Mouse (Mus musculus): ENCODE measurements around the gene Ppp1r13l. TPM values are rescaled to one million over a fixed set of nuclear protein-coding genes. Genes with fewer than 3 reads are reported as not detected.

Ppp1r13l gene
- total RNA-seq, 1 experiment from 2014 or later: 8.3 TPM

DNA sequence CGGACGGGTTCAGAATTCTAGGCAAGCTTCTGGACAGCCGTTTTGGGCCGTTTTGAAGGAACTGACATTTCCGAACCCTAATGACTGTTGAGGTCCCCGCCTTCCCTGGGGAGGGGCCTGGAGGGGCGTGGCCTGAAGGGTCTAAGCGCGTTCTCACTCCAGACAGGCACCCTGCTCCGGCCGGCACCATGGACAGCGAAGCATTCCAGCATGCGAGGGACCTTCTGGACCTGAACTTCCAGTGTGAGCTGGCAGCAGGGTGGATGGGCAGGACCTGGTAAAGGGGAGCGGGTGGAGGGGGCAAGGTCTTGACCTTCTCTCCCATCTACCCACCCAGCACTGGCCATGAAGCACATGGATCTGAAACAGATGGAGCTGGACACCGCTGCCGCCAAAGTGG, 8.8 kb downstream of the Ppp1r13l start:
- DNase-seq: peak; percentile 85

DNA sequence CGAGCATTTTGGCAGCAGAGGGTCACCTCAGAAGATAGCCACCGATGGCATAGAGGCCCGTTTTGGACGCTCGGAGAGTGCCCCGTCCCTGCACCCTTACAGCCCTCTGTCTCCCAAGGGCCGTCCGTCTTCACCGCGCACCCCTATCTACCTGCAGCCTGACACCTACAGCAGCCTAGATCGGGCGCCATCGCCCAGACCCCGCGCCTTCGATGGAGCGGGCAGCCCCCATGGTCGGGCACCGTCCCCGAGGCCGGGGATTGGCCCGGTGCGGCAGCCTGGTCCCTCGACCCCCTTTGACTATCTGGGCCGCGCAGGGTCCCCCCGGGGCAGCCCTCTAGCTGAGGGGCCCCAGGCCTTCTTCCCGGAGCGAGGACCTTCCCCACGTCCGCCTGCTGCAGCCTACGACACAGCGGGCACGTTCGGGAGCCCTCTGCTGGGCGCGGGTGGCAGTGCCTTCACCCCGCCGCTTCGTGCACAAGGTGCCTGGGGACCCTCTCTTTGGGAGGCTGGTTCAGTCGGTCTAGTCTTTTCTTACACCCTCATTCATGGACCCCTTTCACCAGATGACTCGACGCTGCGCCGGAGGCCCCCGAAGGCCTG, 10.4 kb downstream of the Ppp1r13l start:
- DNase-seq: peak; percentile 72

DNA sequence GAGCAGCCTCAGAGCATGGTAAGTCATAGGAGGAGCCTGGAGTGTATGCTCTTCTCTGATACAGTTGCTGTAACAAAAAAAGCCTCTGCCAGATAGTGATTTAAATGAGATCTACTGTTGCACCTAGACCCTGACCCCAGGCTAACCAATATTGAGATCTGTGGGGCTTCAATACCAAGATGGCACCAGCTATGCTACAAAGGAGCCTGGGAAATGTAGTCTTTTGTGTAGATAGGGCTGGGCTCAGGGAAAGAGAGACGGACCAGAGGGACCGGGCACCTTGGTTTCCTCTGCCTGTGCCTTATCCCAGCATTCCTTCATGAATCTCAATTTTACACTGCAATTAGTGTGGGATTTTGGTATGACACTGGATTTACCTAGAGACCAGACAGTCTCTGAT, 13.8 kb downstream of the Ppp1r13l start:
- no peak for DNase-seq

DNA sequence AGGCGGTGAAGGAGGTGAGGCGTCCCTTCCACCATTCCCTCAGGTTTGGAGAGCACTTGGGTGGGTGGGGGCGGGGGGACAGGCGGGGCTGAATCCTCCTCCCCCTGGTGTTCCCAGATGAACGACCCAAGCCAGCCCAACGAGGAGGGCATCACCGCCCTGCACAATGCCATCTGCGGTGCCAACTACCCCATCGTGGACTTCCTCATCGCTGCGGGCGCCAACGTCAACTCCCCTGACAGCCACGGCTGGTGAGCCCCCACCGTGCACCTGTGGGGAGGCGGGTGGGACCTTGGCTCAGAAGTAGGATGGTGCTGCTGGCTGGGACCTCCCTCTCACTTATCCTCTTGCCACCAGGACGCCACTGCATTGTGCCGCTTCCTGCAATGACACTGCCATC, 15.8 kb downstream of the Ppp1r13l start:
- DNase-seq: no peak

DNA sequence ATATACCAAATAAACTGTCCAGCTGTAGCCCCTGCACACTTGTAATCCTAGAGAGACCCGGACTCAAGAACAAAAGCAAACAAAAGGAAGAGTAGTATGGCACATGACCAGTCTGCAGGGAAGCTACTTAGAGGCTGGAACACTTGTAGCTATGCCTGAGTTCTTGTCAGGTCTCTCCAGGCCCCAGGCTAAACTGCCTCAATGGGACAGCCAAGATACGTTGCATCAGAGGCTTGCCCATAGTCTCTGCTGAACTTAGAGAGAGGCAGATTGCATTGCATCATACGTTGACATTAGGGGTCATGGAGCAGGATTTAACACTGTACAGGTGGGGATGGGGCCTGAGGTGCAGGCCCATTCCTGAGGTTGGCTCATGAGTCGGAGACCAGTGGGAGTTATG, 16.5 kb downstream of the Ppp1r13l start:
- DNase-seq: no peak

DNA sequence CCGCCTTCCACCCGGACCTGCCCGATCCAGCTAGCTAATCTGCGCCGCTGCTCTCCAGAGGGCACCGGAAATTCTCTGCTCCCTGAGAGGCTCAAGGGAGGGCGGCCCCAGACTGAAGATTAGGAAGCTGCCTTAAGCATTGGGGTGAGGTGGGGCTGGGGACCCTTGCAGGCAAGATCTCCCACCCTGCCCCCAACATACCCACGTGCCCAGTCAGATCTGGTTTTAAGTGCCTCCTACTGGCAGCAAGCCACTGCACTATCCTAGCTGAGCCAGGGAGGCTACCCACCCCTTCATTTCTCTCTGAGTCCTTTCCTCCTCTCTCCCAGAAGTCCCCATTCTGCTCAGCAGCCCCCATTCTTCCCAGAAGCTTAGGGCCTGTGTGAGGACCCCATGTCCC, 18.5 kb downstream of the Ppp1r13l start:
- no peak for DNase-seq

DNA sequence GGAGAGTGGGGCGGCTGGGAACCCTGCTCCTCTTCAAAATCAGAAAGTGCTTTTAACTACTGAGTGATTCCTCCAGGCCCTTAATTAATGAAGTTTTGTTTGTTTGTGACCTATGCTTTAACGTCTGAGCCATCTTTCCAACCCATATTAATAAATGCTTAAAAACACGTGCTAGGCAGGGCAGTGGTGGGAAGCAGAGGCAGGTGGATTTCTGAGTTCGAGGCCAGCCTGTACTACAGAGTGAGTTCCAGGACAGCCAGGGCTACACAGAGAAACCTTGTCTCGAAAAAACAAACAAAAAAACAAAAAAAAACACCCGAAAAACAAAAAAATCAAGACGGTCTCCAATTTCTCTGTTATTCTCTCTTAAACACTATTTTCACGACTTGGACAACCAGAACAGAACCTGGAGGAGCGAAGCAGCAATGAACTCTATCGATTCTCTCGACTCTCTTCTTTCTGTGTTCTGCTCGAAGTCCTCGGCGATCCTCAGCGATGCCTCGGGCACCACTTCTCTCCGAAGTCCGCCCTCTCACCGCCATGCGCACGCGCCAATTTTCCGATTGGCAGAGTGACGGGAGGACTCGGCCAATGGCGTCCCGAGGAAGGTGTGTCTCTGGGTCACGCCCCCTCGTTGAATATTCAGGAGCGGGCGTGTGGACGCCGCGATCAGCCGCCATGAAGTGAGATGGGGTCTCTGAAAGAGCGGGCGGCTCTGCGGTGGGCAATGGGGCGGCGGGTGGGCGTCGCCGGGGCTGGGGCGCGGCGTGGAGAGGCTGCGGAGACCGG, 22.0 kb downstream of the Ppp1r13l start, which contains the start of gene Ercc2:
Ercc2 (plus strand) TSS at position 634 of the 789 bp plus-strand sequence.
- peak; percentile 100 for DNase-seq

DNA sequence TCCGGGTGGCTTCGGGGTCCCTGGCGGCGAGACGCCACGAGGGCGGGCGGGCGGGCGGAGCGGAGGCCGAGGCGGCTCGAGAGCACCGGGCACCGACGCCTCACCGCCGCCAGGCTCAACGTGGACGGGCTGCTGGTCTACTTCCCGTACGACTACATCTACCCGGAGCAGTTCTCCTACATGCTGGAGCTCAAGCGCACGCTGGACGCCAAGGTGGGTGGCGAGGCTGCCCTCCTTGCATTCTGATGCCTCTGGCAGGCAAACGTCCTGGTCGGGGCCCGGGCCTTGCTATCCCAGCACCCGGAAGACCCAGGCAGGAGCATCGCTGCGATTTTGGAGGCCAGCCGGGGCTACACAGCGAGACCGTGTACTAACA, 22.6 kb downstream of the Ppp1r13l start:
- peak; percentile 54 for DNase-seq

DNA sequence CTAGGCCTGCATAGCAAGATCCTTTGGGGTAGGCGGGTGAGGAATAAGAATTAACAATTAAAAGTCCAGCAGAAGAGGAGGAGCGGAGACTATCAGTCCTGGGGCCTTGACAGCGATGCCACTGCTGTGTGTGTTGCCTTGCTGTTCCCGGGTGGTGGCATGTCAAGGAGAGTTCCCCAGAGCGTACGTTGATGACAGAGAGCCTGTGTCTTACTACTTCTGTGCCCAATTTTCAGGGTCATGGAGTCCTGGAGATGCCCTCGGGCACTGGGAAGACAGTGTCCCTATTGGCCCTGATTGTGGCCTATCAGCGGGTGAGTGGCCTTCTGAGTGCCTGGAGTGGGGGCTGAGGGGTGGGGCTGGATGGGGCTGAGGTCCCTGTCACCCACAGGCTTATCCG, 24.2 kb downstream of the Ppp1r13l start:
- peak; percentile 49 for DNase-seq

DNA sequence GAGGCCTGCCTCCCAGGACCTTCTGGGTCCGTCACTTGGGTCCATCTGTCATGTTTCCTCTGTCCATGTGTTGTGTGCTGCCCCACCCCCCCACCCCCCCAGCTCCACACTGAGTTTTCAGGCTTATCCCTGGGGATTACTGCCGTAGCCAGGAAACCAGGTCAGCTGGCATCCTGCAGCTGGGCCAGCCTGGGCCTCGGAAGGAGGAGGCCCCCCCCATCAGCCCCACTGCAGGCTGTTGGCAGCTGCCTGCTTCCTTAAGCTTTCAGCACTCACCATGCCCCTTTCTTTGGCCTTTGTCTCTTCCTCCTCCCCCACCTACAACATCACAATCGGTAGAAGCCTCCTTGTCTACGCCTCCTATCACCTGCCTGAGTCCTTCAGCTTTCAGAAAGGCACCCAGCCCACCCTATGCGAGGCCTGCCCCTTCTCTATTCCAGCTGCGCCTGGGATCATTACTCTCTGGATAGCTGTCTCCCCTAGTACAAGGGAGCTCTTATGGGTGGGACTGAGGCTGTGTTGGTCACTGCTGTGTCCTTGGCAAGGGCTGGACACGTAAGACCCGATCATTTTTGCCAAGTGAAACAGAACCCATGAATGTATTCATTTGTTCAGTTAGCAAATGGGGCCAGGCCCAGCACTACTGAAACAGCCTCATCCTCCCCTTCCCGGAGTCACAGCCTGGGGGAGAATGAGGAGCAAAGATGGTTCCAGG, 29.3 kb downstream of the Ppp1r13l start:
- DNase-seq: peak; percentile 49

DNA sequence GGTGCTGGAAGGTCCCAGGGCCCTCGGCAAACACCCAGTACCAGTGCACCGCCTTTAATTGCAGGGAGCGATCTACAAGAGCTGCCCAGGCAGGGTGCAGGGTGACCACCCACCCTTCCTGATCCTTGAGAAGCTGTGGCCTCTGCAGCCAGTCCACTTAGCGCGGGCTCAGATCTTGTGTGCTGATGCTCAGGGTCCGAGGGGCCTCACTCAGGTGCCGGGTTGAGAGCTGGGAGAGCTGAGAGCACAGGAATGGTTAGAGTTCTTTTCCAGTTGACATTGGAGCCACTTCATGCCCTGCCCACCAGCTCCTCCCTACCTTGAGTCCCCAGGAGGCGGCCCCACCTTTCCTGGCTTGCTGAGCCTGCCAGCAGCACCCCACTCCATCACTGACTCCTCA, 34.9 kb downstream of the Ppp1r13l start:
- DNase-seq: no peak

DNA sequence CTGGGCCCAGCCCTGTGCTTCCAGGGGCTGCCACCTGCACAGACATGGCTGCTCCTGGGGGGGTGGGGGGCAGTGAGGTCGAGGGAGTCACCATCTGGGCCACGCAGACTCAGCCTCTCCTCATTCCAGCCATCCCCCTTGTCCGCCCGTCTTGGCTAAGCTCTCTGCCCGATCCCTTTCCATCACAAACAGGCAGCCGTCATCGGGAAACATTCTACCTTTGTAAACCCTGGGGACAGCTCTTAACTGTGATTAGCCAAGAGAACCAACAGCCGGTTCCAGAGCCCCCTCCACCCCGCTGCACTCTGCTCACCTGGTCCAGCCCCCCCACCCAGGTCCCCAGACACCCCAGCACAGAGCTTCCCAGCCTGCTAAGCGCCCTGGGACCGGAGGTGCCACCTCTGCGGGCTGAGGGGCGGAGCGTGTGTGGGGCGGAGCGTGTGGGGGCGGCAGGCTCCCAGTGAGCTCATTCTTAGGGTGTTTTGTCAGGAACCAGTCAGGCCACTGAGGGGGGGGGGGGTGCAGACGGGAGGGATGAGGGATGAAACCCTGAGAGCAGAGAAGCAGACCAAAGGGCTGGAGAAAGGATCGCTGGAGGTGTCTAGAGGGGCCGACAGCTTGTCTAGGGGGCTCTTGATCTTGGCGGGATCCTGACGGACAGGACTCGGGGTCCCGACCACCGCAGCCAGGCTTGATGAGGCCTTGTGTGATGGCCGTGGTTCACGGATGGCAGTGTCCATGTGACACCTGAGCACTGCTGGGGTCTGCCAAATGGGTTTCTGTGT, 40.1 kb downstream of the Ppp1r13l start:
- peak; percentile 79 for DNase-seq

DNA sequence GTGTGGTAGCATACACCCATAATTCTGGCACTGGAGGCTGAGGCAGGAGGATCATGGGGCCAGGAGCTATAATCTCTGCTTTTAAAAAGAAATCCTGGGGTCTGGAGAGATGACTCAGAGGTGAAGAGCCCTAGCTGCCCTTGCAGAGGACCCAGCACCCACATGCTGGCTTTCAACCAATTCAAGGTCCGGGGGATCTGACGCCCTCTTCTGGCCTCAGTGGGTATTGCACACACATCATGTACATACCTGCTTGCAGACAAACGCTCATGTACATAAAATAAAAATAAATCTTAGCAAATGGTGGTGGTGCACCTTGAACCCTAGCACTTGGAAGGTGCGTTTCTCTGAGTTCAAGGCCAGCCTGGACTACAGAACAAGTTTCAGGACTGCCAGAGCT, 41.4 kb downstream of the Ppp1r13l start:
- DNase-seq: no peak

DNA sequence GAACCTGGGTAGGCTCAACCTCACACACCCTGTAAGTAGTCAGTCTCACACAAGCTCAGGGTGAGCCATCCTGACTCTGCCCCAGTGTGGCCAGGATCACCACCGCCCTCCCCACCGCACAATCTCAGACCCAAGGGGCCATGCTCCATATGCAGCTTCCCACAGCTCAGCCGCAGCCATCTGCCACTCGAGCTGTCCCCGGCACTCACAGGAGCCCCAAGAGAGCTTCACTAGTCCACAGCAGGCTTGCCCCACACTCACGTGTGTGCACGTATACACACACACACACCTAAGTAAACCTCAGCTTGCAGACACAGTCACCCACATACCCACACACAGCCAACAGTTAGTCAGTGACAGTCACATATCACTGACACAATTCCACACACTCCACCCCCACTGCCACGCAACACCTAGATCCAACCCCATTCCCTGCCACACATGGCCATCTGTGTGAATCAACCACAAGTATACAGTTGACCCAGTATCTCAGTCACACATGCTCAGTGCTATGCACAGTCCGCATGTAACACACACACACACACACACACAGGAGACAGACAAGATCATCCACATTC, 43.1 kb downstream of the Ppp1r13l start:
- DNase-seq: no peak

DNA sequence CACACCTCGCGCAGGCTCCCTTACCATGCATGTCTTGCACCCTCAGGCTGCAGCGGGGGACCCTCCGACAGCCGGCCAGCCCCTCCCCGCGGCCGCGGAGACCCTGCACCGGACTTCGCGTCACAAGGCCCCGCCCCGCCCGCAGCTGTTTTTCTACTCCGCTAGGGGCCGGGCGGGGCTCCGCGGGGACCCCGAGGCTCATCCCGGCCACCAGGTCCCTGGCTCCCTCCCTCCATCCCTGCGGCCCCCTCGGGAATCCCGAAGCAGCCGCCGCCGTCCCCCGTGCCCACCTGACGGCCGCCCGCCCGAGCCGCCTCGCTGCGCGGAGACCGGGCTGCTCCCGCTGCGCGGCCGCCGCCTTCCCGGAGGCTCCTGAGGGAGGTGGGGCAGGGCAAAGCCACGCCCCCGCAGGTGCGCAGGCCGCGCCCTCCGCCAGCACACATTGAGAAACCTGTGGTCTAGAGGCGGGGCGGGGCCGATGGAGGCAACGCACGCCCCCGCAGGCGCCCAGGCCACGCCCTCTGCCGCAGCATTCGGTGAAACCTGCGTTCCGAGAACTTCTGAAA, 44.3 kb downstream of the Ppp1r13l start, which contains the start of gene Klc3:
Klc3 (minus strand) TSS at position 374 of the 566 bp plus-strand sequence.
- peak; percentile 58 for DNase-seq

DNA sequence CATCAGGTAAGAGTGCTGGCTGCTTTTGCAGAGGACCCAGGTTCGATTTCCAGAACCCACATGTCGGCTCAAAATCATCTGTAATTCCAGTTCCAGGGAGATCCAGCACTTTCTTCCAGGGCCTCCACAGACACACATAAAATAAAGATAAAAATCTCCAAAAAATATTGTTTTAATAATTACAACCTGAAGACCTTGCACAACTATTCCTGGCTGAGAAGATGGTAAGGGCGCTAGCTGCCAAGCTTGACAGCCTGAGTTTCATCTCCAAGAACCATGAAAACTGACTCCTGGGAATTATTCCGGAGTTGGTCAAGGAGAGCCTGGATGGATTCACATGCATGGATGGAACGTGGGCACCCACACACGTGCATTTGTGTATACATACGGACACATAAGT, 44.9 kb downstream of the Ppp1r13l start, which contains the start of gene Ckm:
Ckm (plus strand) TSS at position 301 of the 400 bp plus-strand sequence.
- no peak for DNase-seq

DNA sequence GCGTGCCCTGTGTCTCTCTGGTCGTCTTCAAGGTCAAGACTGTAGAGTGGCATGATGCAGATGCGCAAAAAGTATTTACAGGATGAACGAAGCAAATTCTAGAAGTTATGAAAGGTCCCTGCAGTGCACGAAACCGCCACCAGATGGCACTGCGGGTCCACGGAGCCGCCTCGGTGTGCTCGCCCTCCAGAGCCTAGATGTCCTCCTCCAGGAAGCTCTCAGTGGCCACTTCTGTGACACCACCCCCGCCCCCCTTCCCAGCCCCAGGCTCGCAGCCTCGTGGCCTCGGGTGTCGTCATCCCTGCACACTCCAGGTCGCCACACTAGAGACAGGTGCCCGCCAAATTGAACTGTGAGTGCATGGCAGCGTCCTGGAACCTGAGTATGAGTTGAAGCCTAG, 45.9 kb downstream of the Ppp1r13l start:
- peak; percentile 88 for DNase-seq

DNA sequence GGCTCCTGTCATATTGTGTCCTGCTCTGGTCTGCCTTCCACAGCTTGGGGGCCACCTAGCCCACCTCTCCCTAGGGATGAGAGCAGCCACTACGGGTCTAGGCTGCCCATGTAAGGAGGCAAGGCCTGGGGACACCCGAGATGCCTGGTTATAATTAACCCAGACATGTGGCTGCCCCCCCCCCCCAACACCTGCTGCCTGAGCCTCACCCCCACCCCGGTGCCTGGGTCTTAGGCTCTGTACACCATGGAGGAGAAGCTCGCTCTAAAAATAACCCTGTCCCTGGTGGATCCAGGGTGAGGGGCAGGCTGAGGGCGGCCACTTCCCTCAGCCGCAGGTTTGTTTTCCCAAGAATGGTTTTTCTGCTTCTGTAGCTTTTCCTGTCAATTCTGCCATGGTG, 50.2 kb downstream of the Ppp1r13l start:
- no peak for DNase-seq

DNA sequence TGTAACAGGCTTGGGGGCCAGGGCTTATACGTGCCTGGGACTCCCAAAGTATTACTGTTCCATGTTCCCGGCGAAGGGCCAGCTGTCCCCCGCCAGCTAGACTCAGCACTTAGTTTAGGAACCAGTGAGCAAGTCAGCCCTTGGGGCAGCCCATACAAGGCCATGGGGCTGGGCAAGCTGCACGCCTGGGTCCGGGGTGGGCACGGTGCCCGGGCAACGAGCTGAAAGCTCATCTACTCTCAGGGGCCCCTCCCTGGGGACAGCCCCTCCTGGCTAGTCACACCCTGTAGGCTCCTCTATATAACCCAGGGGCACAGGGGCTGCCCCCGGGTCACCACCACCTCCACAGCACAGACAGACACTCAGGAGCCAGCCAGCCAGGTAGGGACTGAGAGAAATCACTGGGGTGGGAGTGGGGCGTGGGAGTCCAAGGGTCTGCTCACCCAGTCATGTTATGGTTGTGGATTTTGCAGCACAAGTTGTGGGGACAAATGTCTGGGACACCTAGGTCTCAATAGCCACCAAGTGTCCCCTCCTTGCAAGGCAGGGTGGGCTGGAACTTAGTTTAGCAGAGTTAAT, 51.3 kb downstream of the Ppp1r13l start:
- DNase-seq: peak; percentile 86

DNA sequence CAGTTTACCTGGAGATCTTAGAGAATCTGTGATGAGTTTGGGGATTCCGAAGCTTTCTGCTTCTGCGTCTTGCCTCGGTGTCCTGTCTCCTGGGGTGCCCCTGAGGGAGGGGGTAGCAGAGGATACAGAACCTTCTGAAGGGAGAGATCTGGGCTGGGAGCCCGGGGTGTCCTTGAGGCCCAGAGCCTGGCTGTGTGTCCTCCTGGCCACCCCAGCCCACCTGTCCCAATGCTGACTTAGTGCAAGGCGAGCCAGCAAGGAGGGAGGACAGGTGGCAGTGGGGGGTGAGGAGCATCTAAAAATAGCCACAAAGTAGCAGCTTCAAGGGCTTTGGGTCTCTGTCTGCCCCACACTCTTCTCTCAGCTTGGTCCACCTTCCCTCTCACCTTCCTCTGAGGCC, 52.2 kb downstream of the Ppp1r13l start:
- DNase-seq: peak; percentile 32

DNA sequence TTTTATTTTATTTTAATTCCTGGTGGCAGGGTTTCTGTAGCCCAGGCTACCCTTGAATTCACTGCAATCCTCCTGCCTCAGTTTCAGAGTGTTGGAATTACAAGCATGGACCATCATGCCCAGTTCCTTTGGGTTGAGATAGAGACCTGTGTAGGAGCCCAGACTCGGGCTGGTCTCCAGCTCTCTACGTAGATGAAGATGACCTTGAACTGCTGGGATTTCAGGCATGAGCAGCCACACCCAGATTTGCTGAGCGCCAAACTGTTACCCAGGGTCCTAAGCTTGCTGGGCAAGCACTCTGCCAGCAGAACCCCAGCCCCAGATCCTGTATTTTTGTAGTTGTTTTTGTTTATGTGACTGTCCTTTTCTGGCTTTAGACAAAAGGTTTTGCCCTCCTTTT, 54.0 kb downstream of the Ppp1r13l start:
- no peak for DNase-seq

Data from adrenal gland, postnatal 14 days (tissue).